Mouse (Mus musculus) telencephalon, adult 2 months (tissue): ENCODE measurements at regions not wholly inside any gene's neighbourhood (a gene's known extent, or its start where the extent isn't known, plus 50 kb on each side); places are given as distances from the start of the nearest gene placed in this dataset.

Experiments used
- DNase-seq: peaks from one replicate; pipeline ENCODE4 v3.0.0-alpha.2; 2011; ENCODE audit warnings: low read depth, low spot score

DNA sequence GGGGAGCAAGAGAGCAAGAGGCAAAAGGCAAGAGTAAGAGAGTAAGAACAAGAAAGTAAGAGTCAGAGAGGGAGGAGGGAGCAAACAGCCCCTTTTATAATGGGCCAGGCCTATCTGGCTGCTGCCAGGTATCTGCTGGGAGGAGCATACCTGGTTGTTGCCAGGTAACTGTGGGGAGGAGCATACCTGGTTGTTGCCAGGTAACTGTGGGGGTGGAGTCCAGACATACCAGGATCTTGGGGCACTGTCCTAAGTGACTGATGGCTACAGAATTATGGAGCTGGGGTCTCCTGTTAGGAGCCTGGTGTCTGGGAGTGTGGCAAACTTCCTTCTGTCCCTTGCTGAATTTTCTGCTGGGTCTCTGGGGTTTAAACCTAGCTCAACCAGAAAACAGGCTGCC, 469.8 kb upstream of the Syt1 start:
- no peak for DNase-seq

GRCm38 (mm10) chr10:109479941-109480340, 469.2 kb upstream of the Syt1 start:
- no peak for DNase-seq

- peak; percentile 21 for DNase-seq
Measured at GRCm38 (mm10) chr10:109466516-109466915, 455.7 kb upstream of the Syt1 start.

DNA sequence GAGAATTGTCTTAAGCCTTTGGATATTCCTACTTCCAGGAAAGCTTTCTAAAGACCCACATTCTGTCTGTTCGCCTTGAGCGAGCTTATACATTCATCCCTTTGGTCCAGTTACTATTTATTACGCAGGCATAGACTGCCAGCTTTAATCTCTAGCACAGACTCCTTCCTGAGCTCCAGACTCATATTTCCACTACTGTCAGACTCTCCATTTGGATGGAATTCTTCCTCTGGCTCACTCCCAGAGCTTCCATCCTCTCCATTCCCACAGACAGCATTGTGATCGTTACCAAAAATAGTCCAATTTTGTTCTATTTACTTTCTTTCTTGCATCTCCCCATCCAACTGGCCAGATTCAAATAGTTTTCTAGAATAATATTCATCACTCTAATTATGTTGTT, 420.3 kb upstream of the Syt1 start:
- DNase-seq: no peak

DNA sequence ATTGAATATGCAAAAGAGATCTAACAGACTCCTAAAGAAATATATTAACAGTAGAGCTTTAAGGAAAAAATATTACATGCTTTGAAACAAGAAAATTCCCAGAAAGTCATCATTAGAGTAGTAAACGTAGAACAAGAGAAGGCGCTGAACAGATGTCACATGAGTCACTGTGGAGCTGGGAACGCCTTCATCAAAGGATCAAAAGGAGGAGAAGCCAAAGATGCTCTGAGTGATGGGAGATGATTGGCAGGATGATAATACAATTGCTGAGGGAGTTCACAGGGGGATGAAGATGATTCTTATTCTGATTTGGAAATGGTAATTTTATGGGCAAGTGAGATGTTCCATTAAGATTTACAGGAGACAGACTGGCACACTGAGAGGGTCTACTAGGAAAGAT, 417.1 kb upstream of the Syt1 start:
- DNase-seq: no peak

DNA sequence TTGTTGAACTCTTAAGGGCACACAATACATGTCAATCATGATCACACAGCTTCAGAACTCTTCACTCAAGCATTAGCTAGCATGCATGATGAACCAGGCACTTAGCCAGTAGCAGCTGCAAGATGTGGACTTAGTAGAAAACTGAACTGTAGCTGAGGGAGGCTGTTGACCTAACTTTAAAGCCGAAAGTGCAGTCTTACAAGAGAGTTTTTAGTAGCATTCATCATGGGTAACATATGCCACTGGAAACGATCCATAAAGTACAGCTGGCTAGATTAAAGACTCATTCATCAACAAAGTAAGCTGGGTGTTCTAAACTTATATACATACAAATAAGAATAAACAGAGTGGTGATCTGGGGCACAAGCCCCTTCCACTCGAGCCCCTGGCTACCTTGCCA, 396.2 kb upstream of the Syt1 start:
- DNase-seq: no peak

DNA sequence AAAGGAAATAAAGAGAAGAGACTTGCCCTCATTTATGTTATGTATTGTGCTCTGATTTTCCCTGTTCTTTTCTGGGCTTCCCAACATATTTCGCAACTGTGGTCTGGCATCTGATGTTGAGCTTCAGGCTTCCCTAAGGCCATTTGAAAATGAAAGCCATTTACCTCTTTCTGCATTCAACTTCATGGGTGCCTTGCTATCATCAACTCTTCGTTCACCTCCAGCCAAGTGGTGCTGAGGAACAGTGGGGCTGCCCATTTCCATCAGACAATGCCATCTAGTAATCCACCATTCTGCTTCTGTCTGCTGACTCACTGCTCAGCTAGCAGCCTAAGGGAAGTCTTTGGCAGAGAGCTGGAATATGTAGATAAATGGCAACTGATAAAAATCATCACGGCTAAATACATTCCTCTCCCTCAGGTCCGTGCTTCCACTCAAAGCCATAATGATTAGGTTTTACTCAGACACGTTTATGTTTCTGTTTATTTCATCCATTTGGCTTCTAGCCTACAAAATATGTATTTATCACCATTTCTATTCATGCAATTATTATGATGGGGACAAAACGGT, 394.4 kb upstream of the Syt1 start:
- no peak for DNase-seq

- no peak for DNase-seq
Measured at GRCm38 (mm10) chr10:109383758-109384157, 373.0 kb upstream of the Syt1 start.

DNA sequence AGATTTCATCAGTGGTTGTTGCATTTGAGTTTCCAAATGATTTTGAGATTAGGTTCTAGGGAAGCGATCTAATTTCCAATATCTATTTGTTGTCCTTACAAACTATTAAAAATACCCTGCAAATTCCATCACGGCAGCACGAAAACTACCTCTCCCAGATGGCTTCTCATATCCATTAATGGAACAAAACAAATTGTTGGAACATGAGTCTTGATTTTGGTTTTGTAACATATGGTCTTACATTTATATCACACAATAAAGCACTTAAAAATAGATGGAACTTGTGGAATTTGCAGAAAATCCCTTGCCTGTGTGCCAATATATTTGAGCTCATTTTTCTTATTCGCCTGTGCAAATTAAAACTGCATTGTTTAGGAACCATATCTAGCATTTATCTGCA, 368.1 kb upstream of the Syt1 start:
- peak; percentile 53 for DNase-seq

DNA sequence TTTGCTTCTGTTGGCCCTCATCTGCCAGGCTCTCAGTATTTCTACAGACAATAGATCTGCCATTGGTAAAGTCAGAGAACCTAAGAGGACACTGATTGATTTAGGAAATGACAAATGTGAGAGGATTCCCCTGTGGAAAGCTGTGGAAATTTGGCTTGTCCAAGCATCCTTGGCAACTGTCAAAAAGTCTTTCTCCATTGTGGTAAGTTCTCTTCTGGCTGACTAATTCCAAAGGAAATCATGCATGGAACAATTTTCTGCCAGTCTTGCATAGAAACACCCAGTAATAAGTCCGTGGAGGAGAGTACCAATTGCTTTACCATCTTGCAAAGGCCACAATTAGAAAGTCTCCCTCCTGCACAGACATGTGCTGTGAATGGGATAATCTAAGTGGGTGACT, 349.4 kb upstream of the Syt1 start:
- DNase-seq: no peak

DNA sequence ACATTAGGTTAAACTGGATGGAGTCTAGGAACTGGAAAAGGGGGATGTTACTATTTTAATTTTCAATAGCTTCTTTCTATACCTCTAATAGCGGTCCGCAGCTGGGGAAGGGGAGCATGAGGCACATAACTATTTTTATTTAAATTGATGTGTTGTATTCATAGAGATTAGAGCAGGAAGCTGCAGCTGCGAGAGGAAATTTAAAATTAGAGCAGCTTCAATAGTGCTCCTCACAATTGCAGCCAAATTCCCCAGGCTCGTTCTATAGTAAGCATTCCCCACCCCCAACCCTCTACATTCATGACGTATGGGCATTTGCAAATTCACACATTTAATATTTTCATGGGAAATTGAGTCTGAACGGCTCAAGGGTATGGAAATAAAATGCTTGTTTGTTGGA, 348.0 kb upstream of the Syt1 start:
- peak; percentile 56 for DNase-seq

DNA sequence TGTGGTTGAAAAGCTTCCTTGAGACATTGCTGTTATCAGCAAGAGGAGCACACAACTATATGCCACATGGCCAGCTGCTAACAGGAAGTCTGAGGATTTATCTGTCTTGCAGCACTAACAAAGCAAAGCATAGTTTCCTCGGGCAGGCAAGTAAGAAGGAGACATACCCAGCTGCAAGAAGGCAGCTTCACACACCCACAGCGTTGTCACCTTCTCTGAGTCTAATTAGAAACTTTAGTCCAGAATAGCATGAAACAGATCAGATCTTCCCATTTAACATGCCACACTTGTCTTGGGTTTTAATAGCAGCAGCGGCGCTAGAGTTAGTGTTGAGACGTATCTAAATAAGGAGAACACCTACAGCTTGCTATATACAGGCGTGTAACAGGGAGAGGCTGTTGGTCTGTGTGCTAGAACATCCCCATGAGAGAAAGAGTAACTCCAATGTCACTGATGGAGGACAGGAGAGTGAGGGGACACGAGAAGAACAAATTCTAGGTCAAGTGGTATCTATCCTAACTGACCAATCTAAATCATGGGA, 322.1 kb upstream of the Syt1 start:
- DNase-seq: peak; percentile 91

DNA sequence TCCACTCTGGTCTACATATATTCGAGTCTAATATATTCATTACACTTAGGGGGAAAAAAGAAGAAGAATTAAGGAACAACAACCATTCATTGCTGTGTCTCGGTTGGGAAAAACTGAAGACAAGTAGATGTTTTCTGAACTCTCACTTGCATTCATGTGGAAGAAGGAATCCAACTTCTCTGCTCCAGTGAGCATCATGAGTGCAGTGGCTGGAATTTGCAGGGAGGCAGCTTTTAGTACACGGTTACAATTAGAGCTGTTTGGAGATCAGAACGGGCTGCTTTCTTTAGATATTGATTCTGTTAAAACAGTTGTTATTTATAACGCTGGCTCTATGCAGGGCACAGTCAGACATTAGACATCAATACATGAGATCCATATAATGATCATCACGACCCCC, 298.5 kb upstream of the Syt1 start:
- DNase-seq: no peak

DNA sequence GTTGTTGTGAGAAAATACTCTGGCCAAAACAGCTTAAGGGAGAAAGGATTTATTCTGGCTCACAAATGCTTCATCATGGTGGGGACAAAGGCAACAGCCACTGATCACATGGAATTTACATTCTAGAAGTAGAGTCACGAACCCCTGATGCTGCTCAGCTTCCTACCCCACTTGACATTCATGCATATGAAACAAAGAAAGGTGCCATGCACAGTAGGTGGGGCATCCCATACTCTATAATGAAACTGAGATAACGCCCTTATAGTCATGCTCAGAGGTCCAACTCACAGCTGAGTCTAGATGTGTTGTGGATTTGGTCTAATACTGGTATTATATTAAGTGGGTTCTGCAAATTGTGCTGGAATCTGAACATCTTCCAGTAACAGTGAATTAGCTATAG, 289.4 kb upstream of the Syt1 start:
- no peak for DNase-seq

- DNase-seq: no peak
Measured at GRCm38 (mm10) chr10:109299785-109300184, 289.0 kb upstream of the Syt1 start.

GRCm38 (mm10) chr10:109283348-109283747, 272.6 kb upstream of the Syt1 start:
- DNase-seq: peak; percentile 48

DNA sequence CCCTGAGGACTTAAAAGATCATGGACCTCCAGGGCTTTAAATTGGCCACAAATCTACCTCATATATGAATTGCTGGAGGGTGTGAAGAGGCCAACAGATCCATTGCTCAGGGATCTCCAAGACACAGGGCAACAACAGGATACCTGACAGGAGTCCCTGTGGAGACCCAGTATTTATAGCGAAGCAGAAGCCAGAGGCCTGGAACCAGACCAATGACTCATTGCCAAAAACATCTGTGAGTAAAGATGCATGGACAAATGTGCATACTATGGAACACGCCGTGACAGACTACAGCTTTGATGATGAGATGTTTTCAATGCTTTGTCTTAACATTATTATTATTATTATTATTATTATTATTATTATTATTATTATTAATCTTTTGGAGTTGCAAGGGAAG, 239.0 kb upstream of the Syt1 start:
- no peak for DNase-seq

DNA sequence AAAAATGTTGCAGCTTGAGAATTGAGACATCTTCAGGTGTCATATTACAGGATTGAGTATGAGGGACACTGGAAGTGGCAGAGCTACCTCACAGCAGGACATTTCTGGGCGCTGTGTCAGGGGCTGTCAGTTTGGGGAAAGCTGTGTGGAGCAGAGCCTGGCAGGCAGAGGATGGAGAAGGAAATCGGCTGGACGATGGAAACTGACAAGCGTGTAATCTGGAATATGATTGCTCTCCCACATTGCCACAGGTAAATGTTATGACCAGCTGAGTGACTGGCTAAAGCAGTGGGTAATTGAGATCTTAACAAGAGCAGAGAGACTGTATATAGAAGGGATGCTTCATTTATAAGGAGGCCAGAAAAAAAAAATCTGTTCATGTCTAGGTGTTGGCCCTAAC, 235.5 kb upstream of the Syt1 start:
- DNase-seq: no peak

DNA sequence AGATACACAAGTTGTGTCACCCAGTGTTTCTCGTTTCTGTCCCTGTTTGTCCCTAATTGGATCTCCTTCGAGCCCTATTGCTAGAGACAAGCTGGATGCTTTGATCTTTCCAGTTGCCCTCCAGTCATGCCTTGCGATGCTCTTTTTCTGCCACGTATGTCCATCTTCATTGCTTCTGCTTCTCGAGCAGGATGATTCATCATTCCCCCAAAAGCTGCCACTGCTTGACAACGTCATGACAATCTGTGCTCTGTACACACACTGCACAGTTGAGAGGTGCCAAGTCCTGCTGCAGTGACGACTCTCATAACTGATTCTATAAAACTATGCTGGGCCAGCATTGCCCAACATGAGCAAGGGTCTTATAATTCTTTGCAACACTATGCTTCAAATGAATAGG, 226.2 kb upstream of the Syt1 start:
- DNase-seq: no peak

- DNase-seq: no peak
Measured at GRCm38 (mm10) chr10:109226989-109227388, 216.2 kb upstream of the Syt1 start.

GRCm38 (mm10) chr10:109188761-109189503, 178.2 kb upstream of the Syt1 start:
- DNase-seq: peak; percentile 57

DNA sequence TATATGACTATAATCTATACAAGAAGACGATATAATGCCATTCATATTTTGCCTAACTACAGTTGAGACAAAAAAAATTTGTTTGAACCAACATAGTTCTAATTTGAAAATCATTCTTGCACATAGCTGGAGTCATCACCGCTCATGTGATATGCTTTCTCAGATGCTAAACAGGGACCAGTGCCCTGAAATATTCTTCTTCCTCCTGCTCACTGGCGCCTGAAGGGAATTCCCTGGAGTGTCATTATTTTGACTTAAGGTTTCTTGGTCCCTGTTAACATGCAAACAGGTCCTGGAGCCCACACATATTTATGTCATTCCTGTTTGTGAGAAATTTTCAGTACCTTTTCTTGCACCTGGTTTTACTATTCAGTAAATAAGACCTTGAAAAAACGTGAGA, 177.5 kb upstream of the Syt1 start:
- no peak for DNase-seq

GRCm38 (mm10) chr10:109185243-109185642, 174.5 kb upstream of the Syt1 start:
- DNase-seq: no peak
